Mouse (Mus musculus): Measurements from ENCODE around the gene Kcne1. TPM values are rescaled to one million over a fixed set of nuclear protein-coding genes. Genes with fewer than 3 reads are reported as not detected.
A peak's percentile ranks its signal among the peaks of the same experiment; 100 is the strongest.

The Kcne1 gene
- polyA plus RNA-seq, 1 experiment from 2014 or later, result not detected

DNA sequence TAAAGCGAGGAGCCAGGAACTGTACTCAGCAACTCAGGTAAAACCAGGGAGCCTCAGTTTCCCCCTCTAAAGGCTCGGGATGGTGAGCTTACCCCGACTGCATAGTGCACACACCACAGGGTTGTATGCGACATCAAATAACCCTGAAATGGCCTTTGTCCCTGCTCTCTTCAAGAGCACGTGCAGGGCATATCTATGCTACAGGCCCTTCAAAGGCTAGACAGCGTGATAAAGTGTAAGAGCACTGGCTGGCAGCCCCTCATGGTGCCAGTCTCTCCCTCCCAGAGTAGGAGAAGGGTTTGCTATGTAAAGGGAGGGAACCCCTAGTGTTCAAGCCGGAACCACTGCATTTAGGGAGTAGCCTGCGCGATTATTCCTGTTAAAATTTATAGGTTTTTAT is 2.2 kb downstream of the Kcne1 start:
- Histone ChIP-seq H3K27me3 (peaks cover 30% of the 10 kb centered on the region), H3K4me2 (no peak overlapping the region), H3K36me3 (no peaks in the 10 kb centered on the region), H3K9me3 (no peaks in the 10 kb centered on the region), H3K4me1 (replicated peaks) (peaks cover 33% of the 10 kb centered on the region), H3K4me3 (replicated peaks) (no peak overlapping the region), H3K9ac (replicated peaks) (no peak overlapping the region), H3K27ac (no peak overlapping the region)
- 79% methylated on average over 9 of the region's 9 CpGs for WGBS
- ATAC-seq (ENCODE audit: insufficient number of reproducible peaks, insufficient read depth, low FRiP score, low TSS enrichment, low read depth), result no peak

DNA sequence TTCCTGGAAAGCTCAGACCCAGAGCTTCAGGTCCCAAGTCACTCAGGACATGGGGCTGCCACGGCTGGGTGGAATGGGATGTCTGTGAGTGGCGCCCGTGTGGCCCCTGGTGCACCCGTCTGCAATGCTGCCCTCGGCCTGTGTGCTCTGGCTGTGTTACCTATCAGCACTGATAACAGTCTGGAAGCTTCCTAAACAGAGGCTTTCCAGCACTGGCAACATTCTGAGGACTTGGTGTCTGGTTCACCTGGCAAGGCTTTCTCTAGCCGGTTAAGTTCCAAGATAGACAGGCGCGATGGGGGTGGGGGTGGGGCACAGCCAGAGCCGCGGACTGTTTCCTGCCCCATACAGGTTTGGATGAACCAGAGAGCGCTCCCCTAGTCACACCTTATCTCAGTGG is 3.3 kb downstream of the Kcne1 start:
- Histone ChIP-seq H3K4me3 (replicated peaks) (no peak overlapping the region), H3K9ac (replicated peaks) (no peak overlapping the region), H3K4me2 (no peak overlapping the region), H3K27ac (no peak overlapping the region), H3K27me3 (peaks cover 30% of the 10 kb centered on the region), H3K9me3 (no peaks in the 10 kb centered on the region), H3K36me3 (no peaks in the 10 kb centered on the region), H3K4me1 (replicated peaks) (peaks cover 33% of the 10 kb centered on the region)
- no peak for ATAC-seq (ENCODE audit: insufficient number of reproducible peaks, insufficient read depth, low FRiP score, low TSS enrichment, low read depth)
- 79% methylated on average over 11 of the region's 11 CpGs for WGBS

DNA sequence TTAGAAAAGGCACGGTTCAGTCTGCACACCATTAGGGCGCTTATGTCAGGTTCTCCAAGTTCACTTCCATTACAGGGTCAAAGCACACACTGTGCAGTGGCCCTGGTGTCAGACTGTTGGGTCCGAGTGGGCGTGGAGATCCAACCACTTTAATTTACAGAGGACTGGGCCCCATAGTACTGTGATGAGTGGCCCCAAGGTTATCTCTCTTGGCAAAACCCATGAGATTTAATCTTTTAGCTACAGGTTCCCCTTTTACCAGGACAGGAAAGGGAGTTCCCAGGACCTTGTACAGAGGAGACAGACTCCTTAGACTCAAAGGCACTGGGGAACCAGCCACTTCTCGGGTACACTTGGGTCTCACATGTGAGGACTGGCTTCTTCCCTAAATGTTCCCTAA is 3.9 kb downstream of the Kcne1 start:
- ATAC-seq (ENCODE audit: insufficient number of reproducible peaks, insufficient read depth, low FRiP score, low TSS enrichment, low read depth), result no peak
- Histone ChIP-seq H3K36me3 (no peaks in the 10 kb centered on the region), H3K27me3 (peaks cover 30% of the 10 kb centered on the region), H3K9ac (replicated peaks) (no peak overlapping the region), H3K27ac (no peak overlapping the region), H3K4me3 (replicated peaks) (no peak overlapping the region), H3K4me2 (no peak overlapping the region), H3K9me3 (no peaks in the 10 kb centered on the region), H3K4me1 (replicated peaks) (peaks cover 33% of the 10 kb centered on the region)
- 81% methylated on average over 5 of the region's 5 CpGs for WGBS

DNA sequence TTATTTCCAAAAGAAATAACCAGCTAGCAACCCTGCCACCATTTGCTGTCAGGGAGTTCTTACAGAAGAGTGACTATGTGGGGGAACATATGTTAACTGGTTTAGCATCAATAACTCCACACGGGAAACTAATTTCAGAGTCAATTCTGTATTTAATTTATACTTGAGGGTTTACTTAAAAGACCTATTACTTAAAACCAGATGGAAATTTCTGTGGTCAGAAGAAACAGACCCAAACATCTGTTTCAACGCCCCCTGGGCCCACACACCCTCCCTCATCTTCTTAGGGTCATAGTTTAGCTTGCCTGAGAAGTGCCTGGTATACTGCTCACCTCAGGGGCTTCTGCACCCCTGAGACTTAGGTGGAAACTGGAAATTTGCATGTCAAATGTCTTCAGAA is 5.4 kb downstream of the Kcne1 start:
- H3K27ac ChIP-seq, result peak overlapping the region; percentile 67
- no peaks in the 10 kb centered on the region for H3K9me3 ChIP-seq
- H3K4me1 ChIP-seq (replicated peaks), result peaks cover 31% of the 10 kb centered on the region
- no peak overlapping the region for H3K9ac ChIP-seq (replicated peaks)
- 19% methylated on average over 2 of the region's 2 CpGs for WGBS
- peaks cover 22% of the 10 kb centered on the region for H3K27me3 ChIP-seq
- no peak for ATAC-seq (ENCODE audit: insufficient number of reproducible peaks, insufficient read depth, low FRiP score, low TSS enrichment, low read depth)
- H3K4me3 ChIP-seq (replicated peaks), result no peak overlapping the region
- H3K36me3 ChIP-seq, result no peaks in the 10 kb centered on the region
- H3K4me2 ChIP-seq, result no peak overlapping the region

DNA sequence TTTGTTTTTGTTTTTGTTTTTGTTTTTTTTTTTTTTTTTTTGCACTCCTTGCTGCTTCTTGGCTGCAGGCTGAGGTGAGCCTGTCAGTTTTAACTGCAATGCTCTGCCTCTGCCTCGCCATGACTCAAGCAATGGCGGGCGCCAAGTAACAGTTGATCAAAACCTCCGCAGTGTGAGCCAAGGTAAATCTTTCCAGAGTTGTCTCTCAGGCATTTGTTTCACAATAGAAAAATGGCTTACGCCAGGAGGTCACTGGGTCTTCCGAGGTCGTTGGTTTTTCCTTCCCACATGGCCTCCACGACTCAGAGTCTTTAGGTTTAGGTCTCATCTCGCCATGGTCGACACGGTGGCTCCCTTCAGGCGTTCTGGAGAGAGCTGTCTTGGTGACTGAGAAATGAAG is 6.0 kb downstream of the Kcne1 start:
- H3K4me2 ChIP-seq, result no peak overlapping the region
- 85% methylated on average over 12 of the region's 12 CpGs for WGBS
- H3K4me1 ChIP-seq (replicated peaks), result peaks cover 26% of the 10 kb centered on the region
- H3K27me3 ChIP-seq, result peaks cover 18% of the 10 kb centered on the region
- no peak overlapping the region for H3K4me3 ChIP-seq (replicated peaks)
- no peak for ATAC-seq (ENCODE audit: insufficient number of reproducible peaks, insufficient read depth, low FRiP score, low TSS enrichment, low read depth)
- H3K9ac ChIP-seq (replicated peaks), result no peak overlapping the region
- H3K9me3 ChIP-seq, result no peaks in the 10 kb centered on the region
- H3K27ac ChIP-seq, result peak overlapping the region; percentile 67
- no peaks in the 10 kb centered on the region for H3K36me3 ChIP-seq

GRCm38 (mm10) chr16:92348941-92349340 is 10.3 kb downstream of the Kcne1 start:
- no peaks in the 10 kb centered on the region for H3K9me3 ChIP-seq
- peaks cover 10% of the 10 kb centered on the region for H3K4me1 ChIP-seq (replicated peaks)
- H3K27me3 ChIP-seq, result 0 out of 2 replicates have a peak, but pooled peaks cover 3% of the 10 kb centered on the region
- no peak overlapping the region for H3K4me3 ChIP-seq (replicated peaks)
- H3K4me2 ChIP-seq, result no peak overlapping the region
- WGBS, result 87% methylated on average over 12 of the region's 12 CpGs
- H3K9ac ChIP-seq (replicated peaks), result no peak overlapping the region
- H3K36me3 ChIP-seq, result no peaks in the 10 kb centered on the region
- no peak overlapping the region for H3K27ac ChIP-seq
- no peak for ATAC-seq (ENCODE audit: insufficient number of reproducible peaks, insufficient read depth, low FRiP score, low TSS enrichment, low read depth)

DNA sequence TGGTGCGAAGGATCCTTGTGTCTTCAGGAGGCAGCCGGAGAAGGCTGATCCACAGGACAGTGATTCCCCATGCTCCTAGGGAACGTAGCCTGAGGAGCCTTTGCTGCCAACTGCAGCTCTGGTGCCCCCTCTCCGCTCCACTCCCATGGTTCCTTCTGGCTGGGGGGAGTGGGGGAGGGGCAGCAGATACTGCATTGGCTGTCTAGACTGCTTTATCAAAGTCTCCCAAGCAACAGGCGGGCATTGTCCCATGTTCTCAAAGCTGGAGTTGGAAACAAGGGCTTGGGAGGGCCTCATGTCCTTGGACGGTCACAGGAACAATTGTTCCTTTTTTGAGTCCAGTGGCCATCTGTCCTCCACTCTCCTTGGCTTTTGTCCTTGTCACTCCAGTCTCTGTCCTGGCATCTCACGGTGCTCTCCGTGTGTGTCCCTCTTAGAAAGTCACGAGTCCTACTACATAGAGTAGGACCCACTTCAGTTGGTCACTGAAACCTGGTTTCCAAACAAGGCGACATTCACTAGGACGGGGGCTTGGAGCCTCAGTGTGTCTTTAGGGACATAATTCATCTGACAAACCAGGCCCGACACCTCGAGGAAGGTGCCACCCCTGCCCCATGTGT is 12.9 kb downstream of the Kcne1 start:
- Histone ChIP-seq H3K27me3 (0 out of 2 replicates have a peak, but pooled peaks cover 3% of the 10 kb centered on the region), H3K4me2 (no peak overlapping the region), H3K36me3 (no peaks in the 10 kb centered on the region), H3K9ac (replicated peaks) (no peak overlapping the region), H3K27ac (no peak overlapping the region), H3K4me1 (replicated peaks) (peaks cover 3% of the 10 kb centered on the region; the same call in 1 of the 2 replicates), H3K4me3 (replicated peaks) (no peak overlapping the region), H3K9me3 (no peaks in the 10 kb centered on the region)
- 77% methylated on average over 13 of the region's 13 CpGs for WGBS
- ATAC-seq (ENCODE audit: insufficient number of reproducible peaks, insufficient read depth, low FRiP score, low TSS enrichment, low read depth), result no peak

DNA sequence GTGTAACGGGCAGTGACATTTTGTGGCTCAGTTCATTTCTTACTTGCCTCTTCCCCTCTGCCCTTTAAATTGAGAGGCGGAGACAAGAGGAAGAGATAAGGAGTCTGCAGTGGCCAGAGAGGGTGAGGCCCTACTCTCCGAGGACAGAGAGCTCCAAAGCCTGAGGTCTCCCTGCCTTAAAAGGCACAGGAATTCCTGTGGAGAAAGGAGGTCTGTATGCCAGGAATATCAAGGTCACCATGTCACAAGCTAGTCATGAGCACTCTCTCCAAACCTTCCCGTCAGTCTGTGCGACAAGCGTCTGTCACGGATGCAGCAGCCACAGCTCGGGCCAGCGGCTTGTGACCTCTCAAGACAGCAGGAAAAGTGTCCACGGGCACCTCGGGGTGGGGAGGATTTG is 14.1 kb downstream of the Kcne1 start:
- H3K27ac ChIP-seq, result no peak overlapping the region
- H3K4me2 ChIP-seq, result no peak overlapping the region
- no peaks in the 10 kb centered on the region for H3K9me3 ChIP-seq
- H3K4me1 ChIP-seq (replicated peaks), result peaks cover 11% of the 10 kb centered on the region; the same call in 1 of the 2 replicates
- 0 out of 2 replicates have a peak, but pooled peaks cover 3% of the 10 kb centered on the region for H3K27me3 ChIP-seq
- no peak for ATAC-seq (ENCODE audit: insufficient number of reproducible peaks, insufficient read depth, low FRiP score, low TSS enrichment, low read depth)
- no peaks in the 10 kb centered on the region for H3K36me3 ChIP-seq
- no peak overlapping the region for H3K9ac ChIP-seq (replicated peaks)
- WGBS, result 70% methylated on average over 11 of the region's 11 CpGs
- H3K4me3 ChIP-seq (replicated peaks), result no peak overlapping the region

- 29% methylated on average over 27 of the region's 27 CpGs for WGBS
- ATAC-seq (ENCODE audit: insufficient number of reproducible peaks, insufficient read depth, low FRiP score, low TSS enrichment, low read depth), result peak; percentile 45; the same call in 1 of the 2 replicates
- H3K4me2 ChIP-seq, result peak overlapping the region; percentile 42
- peaks cover 8% of the 10 kb centered on the region; the same call in 1 of the 2 replicates for H3K4me1 ChIP-seq (replicated peaks)
- no peak overlapping the region for H3K27ac ChIP-seq
- H3K27me3 ChIP-seq, result no peaks in the 10 kb centered on the region; the same call in 1 of the 2 replicates
- H3K9me3 ChIP-seq, result no peaks in the 10 kb centered on the region
- H3K36me3 ChIP-seq, result no peaks in the 10 kb centered on the region
- no peak overlapping the region; the same call in 1 of the 2 replicates for H3K9ac ChIP-seq (replicated peaks)
- H3K4me3 ChIP-seq (replicated peaks), result no peak overlapping the region
Measured at GRCm38 (mm10) chr16:92340612-92341511, 18.4 kb downstream of the Kcne1 start.

GRCm38 (mm10) chr16:92336280-92336679 is 23.0 kb downstream of the Kcne1 start:
- Histone ChIP-seq H3K9me3 (no peaks in the 10 kb centered on the region), H3K36me3 (no peaks in the 10 kb centered on the region), H3K27ac (0 out of 2 replicates have a peak overlapping the region, but pooled peaks have one; percentile 3), H3K27me3 (no peaks in the 10 kb centered on the region; the same call in 1 of the 2 replicates), H3K9ac (replicated peaks) (no peak overlapping the region), H3K4me3 (replicated peaks) (no peak overlapping the region), H3K4me1 (replicated peaks) (peaks cover 12% of the 10 kb centered on the region), H3K4me2 (no peak overlapping the region)
- WGBS, result 7% methylated on average over 9 of the region's 9 CpGs
- ATAC-seq (ENCODE audit: insufficient number of reproducible peaks, insufficient read depth, low FRiP score, low TSS enrichment, low read depth), result no peak

DNA sequence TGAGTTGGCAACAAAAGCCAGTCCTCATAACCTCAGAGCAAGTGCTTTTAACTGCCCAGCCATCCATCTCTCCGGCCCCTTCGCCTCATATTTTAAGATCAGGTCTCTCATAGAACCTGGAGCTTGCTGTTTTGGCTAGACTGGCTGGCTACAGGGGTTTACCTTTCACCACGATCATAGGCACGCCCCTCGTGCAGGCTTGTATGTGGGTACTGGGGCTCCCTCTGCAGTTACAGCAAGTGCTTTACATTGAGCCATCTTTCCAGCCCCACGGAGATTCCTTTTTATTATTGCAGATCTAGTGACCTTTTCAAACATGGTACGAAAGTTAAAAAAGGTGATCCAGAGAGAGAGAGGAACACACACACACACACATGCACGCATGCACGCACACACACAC is 24.7 kb downstream of the Kcne1 start:
- H3K4me1 ChIP-seq (replicated peaks), result peaks cover 5% of the 10 kb centered on the region
- H3K9me3 ChIP-seq, result no peaks in the 10 kb centered on the region
- no peak overlapping the region for H3K9ac ChIP-seq (replicated peaks)
- H3K27ac ChIP-seq, result no peak overlapping the region
- no peak overlapping the region for H3K4me3 ChIP-seq (replicated peaks)
- H3K4me2 ChIP-seq, result no peak overlapping the region
- 57% methylated on average over 9 of the region's 9 CpGs for WGBS
- no peaks in the 10 kb centered on the region; the same call in 1 of the 2 replicates for H3K27me3 ChIP-seq
- no peak for ATAC-seq (ENCODE audit: insufficient number of reproducible peaks, insufficient read depth, low FRiP score, low TSS enrichment, low read depth)
- H3K36me3 ChIP-seq, result no peaks in the 10 kb centered on the region
